Mouse (Mus musculus): ENCODE results near the gene Slitrk3.
"Not testable (repeated sequence)": the region's sequence is repeated elsewhere in the genome, so short reads cannot be mapped to it uniquely, and the experiment has no call there.

Slitrk3 gene

GRCm38 (mm10) chr3:73057197-73057811 is at the start of gene Slitrk3:
Slitrk3 (minus strand) TSS chr3:73057803.
- in situ Hi-C loops (cut with MboI, MseI), result no loop called here

- in situ Hi-C loops (cut with MboI, MseI), result not testable (repeated sequence)
Observed at GRCm38 (mm10) chr3:73094445-73094844, 36.8 kb upstream of the Slitrk3 start.

- in situ Hi-C loops (cut with MboI, MseI), result no loop called here
Observed at GRCm38 (mm10) chr3:73084620-73085019, 27.0 kb upstream of the Slitrk3 start.

- in situ Hi-C loops (cut with MboI, MseI), result no loop called here
Observed at GRCm38 (mm10) chr3:73065823-73066755, 8.5 kb upstream of the Slitrk3 start.

- in situ Hi-C loops (cut with MboI, MseI), result no loop called here
Observed at GRCm38 (mm10) chr3:73058190-73058589, 587 bp upstream of the Slitrk3 start.

- in situ Hi-C loops (cut with MboI, MseI), result no loop called here
Observed at GRCm38 (mm10) chr3:73056492-73057196, 959 bp downstream of the Slitrk3 start.

GRCm38 (mm10) chr3:73056044-73056438 is 1.6 kb downstream of the Slitrk3 start:
- in situ Hi-C loops (cut with MboI, MseI), result no loop called here

GRCm38 (mm10) chr3:73055399-73056043 is 2.1 kb downstream of the Slitrk3 start:
- in situ Hi-C loops (cut with MboI, MseI), result no loop called here

- in situ Hi-C loops (cut with MboI, MseI), result no loop called here
Observed at GRCm38 (mm10) chr3:73053451-73053931, 4.1 kb downstream of the Slitrk3 start.

- in situ Hi-C loops (cut with MboI, MseI), result no loop called here
Observed at GRCm38 (mm10) chr3:73046248-73046647, 11.4 kb downstream of the Slitrk3 start.

- in situ Hi-C loops (cut with MboI, MseI), result no loop called here
Observed at GRCm38 (mm10) chr3:73042256-73042655, 15.3 kb downstream of the Slitrk3 start.

- in situ Hi-C loops (cut with MboI, MseI), result no loop called here
Observed at GRCm38 (mm10) chr3:73006045-73006444, 51.6 kb downstream of the Slitrk3 start.

GRCm38 (mm10) chr3:73002933-73003696 is 54.5 kb downstream of the Slitrk3 start:
- in situ Hi-C loops (cut with MboI, MseI), result no loop called here

- in situ Hi-C loops (cut with MboI, MseI), result no loop called here
Observed at GRCm38 (mm10) chr3:72997517-72997916, 60.1 kb downstream of the Slitrk3 start.

Data from T-helper 2 cell (primary cell).